Mouse (Mus musculus): ENCODE results near the gene Exoc7. TPM values are rescaled to one million over a fixed set of nuclear protein-coding genes. Genes with fewer than 3 reads are reported as not detected.

Gene Exoc7
- polyA plus RNA-seq, 1 experiment from 2014 or later = 79.2 TPM

DNA sequence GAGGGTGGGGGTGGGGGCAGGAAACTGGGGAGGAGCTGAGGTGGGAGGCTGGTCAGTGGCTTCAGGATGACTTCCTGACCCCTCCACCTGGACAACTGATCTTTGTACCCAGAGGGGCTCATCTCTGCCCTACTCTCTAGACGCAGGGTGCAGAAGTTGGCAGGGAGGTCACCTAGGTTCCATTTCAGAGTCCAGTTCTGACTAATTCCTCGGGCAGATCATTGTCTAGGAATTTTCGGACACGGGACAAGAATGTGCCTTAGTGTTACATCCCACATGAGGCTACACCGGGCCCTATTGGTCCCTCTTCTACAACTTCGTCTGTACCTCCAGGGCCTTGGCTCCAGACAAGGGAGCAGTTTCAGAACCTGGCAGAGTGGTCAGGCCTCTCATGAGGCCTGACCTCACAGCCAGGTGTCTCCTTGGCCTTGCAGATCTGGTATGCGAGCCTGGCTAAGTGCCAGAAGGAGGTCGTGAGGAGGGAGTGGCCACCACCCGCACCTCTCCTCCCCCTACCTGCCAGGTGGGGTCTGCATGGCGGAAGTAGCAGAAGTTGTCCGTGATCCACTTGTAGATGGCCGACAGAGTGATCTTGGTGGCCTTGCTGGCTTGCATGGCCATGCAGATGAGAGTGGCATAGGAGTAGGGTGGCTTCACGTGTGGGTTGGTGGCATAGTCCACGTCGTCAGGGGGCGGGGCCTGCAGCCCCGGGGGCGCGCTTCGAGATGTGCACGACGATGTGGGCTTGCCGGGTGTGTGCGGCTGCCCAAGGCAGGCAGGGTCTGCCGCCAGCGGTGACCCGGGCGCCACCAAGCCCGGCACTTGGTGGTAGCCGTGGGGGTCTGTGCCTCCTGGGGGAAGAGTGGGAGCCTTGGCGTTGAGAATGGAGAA lies 26.7 kb upstream of the Exoc7 start:
- H3K27ac ChIP-seq = peak overlapping the region; percentile 90
- H3K27me3 ChIP-seq (ENCODE audit: insufficient read depth, poor library complexity, severe bottlenecking) = peaks cover 66% of the 10 kb centered on the region
- no peaks in the 10 kb centered on the region for H3K9me3 ChIP-seq
- peak overlapping the region; percentile 58 for H3K4me3 ChIP-seq
- H3K36me3 ChIP-seq = peaks cover 13% of the 10 kb centered on the region; the same call in 1 of the 2 replicates
- WGBS = 23% methylated on average over 31 of the region's 31 CpGs
- DNase-seq (ENCODE audit: low spot score) = no peak
- H3K4me1 ChIP-seq (replicated peaks) = peaks cover 96% of the 10 kb centered on the region

- Histone ChIP-seq H3K4me1 (replicated peaks) (peaks cover 94% of the 10 kb centered on the region), H3K27me3 (ENCODE audit: insufficient read depth, poor library complexity, severe bottlenecking) (peaks cover 62% of the 10 kb centered on the region), H3K4me3 (peak overlapping the region; percentile 58), H3K27ac (peak overlapping the region; percentile 90), H3K36me3 (peaks cover 8% of the 10 kb centered on the region; the same call in 1 of the 2 replicates), H3K9me3 (no peaks in the 10 kb centered on the region)
- 78% methylated on average over 3 of the region's 3 CpGs for WGBS
- no peak for DNase-seq (ENCODE audit: low spot score)
Measured at GRCm38 (mm10) chr11:116332983-116333270, 25.9 kb upstream of the Exoc7 start.

DNA sequence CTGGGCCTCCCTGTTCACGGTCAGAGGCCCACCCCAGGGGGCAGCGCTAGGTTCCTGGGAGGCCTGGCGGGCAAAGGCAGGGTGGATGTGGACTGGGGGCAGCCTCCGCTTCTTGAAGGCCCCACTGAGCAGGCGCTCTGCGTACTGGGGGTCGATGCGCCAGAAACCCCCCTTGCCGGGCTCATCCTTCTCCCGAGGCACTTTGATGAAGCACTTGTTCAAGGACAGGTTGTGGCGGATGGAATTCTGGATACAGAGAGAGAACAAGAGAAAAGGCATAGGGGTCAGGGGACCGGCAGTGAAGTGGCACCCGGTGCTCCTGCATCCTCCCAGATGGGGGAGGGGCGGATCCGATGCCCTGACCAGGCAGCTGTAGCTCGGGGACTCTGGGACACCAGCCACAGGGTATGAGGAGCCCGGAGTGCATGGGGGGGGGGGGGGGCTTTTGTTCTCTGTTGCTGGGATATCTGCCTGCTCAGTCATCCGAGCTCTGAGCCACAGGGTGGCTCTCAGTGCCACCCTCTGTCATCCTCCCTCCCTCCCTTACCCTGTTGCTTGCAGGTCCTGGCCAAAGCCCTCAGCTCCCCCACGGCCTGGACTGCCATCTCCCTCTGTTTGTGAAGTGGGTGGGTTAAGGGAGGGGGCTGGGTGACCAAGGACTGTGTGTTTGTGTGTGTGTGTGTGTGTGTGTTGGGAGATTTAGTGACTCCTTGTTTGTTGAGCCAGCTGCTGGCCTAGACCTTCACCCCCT lies 25.4 kb upstream of the Exoc7 start:
- Histone ChIP-seq H3K27ac (peak overlapping the region; percentile 90), H3K9me3 (no peaks in the 10 kb centered on the region), H3K4me3 (peak overlapping the region; percentile 58), H3K27me3 (ENCODE audit: insufficient read depth, poor library complexity, severe bottlenecking) (peaks cover 58% of the 10 kb centered on the region), H3K4me1 (replicated peaks) (peaks cover 91% of the 10 kb centered on the region), H3K36me3 (peaks cover 5% of the 10 kb centered on the region; the same call in 1 of the 2 replicates)
- WGBS = 20% methylated on average over 19 of the region's 19 CpGs
- DNase-seq (ENCODE audit: low spot score) = peak; percentile 80

GRCm38 (mm10) chr11:116330211-116330518 lies 23.1 kb upstream of the Exoc7 start:
- H3K36me3 ChIP-seq = peaks cover 5% of the 10 kb centered on the region; the same call in 1 of the 2 replicates
- H3K27me3 ChIP-seq (ENCODE audit: insufficient read depth, poor library complexity, severe bottlenecking) = peaks cover 42% of the 10 kb centered on the region
- DNase-seq (ENCODE audit: low spot score) = no peak
- WGBS = 54% methylated on average over 7 of the region's 7 CpGs
- peaks cover 82% of the 10 kb centered on the region for H3K4me1 ChIP-seq (replicated peaks)
- no peak overlapping the region for H3K4me3 ChIP-seq
- H3K27ac ChIP-seq = peak overlapping the region; percentile 90
- no peaks in the 10 kb centered on the region for H3K9me3 ChIP-seq

- peak overlapping the region; percentile 90 for H3K27ac ChIP-seq
- peak; percentile 38 for DNase-seq (ENCODE audit: low spot score)
- peaks cover 76% of the 10 kb centered on the region for H3K4me1 ChIP-seq (replicated peaks)
- H3K4me3 ChIP-seq = no peak overlapping the region
- peaks cover 5% of the 10 kb centered on the region; the same call in 1 of the 2 replicates for H3K36me3 ChIP-seq
- H3K27me3 ChIP-seq (ENCODE audit: insufficient read depth, poor library complexity, severe bottlenecking) = peaks cover 36% of the 10 kb centered on the region
- H3K9me3 ChIP-seq = no peaks in the 10 kb centered on the region
- 47% methylated on average over 18 of the region's 18 CpGs for WGBS
Measured at GRCm38 (mm10) chr11:116329314-116330210, 22.5 kb upstream of the Exoc7 start.

DNA sequence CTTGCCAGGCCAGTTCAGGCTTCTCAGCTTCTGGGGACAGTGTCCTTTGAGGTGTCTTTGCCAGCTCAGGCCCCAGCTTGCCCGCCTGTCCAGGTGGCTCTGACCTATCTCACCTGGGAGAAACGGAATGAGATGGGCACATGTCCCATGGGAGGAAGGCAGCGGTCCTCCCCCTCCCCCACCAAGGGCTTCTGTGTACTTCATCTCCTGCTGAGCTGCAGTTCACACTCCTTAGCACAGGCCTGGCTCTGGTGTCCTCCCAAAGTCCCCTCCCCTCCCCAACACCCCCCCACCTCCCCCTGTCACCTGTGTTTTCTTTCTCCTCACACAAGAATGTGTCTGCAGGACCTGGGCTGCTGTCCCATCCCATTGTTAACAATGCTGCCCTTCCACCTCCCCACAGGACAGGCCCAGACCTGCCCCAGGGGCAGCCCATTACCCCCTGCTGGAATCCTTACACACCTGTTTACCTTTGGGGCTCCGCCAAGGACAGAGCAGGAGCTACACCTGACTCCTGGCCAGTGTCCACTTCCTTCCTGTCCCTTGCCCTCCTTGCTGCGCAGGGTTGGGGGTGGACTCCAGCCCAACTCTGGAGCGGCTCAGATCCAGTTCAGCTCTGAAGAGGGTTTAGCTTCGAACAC lies 20.1 kb upstream of the Exoc7 start:
- Histone ChIP-seq H3K9me3 (no peaks in the 10 kb centered on the region), H3K27me3 (ENCODE audit: insufficient read depth, poor library complexity, severe bottlenecking) (peaks cover 19% of the 10 kb centered on the region; the same call in 1 of the 2 replicates), H3K4me3 (no peak overlapping the region), H3K36me3 (peaks cover 2% of the 10 kb centered on the region; the same call in 1 of the 2 replicates), H3K27ac (peak overlapping the region; percentile 46), H3K4me1 (replicated peaks) (peaks cover 51% of the 10 kb centered on the region)
- DNase-seq (ENCODE audit: low spot score) = no peak
- 64% methylated on average over 7 of the region's 7 CpGs for WGBS

- no peaks in the 10 kb centered on the region for H3K9me3 ChIP-seq
- WGBS = 2% methylated on average over 41 of the region's 41 CpGs
Measured at GRCm38 (mm10) chr11:116318719-116319659, 12.0 kb upstream of the Exoc7 start.

DNA sequence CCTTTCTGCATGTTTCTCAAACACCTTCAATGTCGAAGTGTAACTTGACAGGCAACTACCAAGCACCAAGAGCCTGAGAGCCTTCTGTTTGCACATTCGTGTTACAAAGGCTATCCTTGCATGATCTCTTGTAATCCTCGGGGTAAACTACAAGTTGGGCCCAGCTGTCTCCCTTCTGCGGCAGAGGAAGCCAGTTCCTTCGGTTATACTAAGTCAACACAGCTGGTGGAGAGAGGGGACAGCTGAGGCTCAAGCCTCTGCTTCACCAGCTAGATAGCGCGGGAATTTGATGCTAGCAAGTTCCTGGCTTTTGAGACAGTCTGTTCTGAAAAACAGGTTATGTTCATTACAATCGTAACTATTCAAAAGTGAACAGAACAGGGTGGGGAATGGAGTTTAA lies 5.3 kb upstream of the Exoc7 start:
- 68% methylated on average over 8 of the region's 8 CpGs for WGBS
- Histone ChIP-seq H3K9me3 (no peaks in the 10 kb centered on the region), H3K27ac (no peak overlapping the region)

More at GRCm38 (mm10) chr11:116318719-116319659, 12.0 kb upstream of the Exoc7 start:
- Histone ChIP-seq H3K4me1 (replicated peaks) (peaks cover 23% of the 10 kb centered on the region), H3K4me3 (peak overlapping the region; percentile 58), H3K27ac (peak overlapping the region; percentile 88), H3K36me3 (no peaks in the 10 kb centered on the region), H3K27me3 (ENCODE audit: insufficient read depth, poor library complexity, severe bottlenecking) (peaks cover 33% of the 10 kb centered on the region)
- DNase-seq (ENCODE audit: low spot score) = peak; percentile 86

GRCm38 (mm10) chr11:116311169-116311568 lies 4.1 kb upstream of the Exoc7 start:
- H3K9me3 ChIP-seq = no peaks in the 10 kb centered on the region
- no peak overlapping the region for H3K27ac ChIP-seq
- no peak for DNase-seq (ENCODE audit: low spot score)
- 66% methylated on average over 8 of the region's 8 CpGs for WGBS
- no peaks in the 10 kb centered on the region for H3K36me3 ChIP-seq
- peaks cover 16% of the 10 kb centered on the region; the same call in 1 of the 2 replicates for H3K27me3 ChIP-seq (ENCODE audit: insufficient read depth, poor library complexity, severe bottlenecking)
- H3K4me3 ChIP-seq = no peak overlapping the region
- peaks cover 18% of the 10 kb centered on the region for H3K4me1 ChIP-seq (replicated peaks)

More for the DNA sequence above, 5.3 kb upstream of the Exoc7 start:
- no peak for DNase-seq (ENCODE audit: low spot score)
- Histone ChIP-seq H3K36me3 (no peaks in the 10 kb centered on the region), H3K4me1 (replicated peaks) (peaks cover 11% of the 10 kb centered on the region), H3K27me3 (ENCODE audit: insufficient read depth, poor library complexity, severe bottlenecking) (peaks cover 21% of the 10 kb centered on the region), H3K4me3 (no peak overlapping the region)

DNA sequence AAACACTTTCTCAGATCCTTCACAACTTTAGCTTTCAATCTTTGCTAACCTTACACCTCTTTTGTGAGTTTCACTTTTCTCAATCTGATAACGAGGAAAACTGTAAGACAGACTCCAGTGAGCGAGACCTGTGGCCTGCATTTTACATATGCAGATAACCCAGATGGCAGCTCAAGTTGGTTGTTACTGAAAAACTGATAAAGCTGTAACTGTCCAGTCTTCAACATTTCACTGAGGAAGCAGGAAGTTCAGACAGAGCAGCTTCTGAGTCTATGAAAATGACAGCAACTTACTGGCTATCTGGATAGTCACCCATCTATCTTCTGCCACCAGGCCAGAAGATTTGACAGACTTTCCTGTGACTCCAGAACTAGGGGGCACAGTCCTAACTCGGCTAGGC lies 2.6 kb upstream of the Exoc7 start:
- Histone ChIP-seq H3K4me1 (replicated peaks) (peaks cover 15% of the 10 kb centered on the region), H3K9me3 (peaks cover 3% of the 10 kb centered on the region; the same call in 1 of the 2 replicates), H3K27me3 (ENCODE audit: insufficient read depth, poor library complexity, severe bottlenecking) (peaks cover 16% of the 10 kb centered on the region; the same call in 1 of the 2 replicates), H3K36me3 (peaks cover 8% of the 10 kb centered on the region), H3K27ac (no peak overlapping the region), H3K4me3 (no peak overlapping the region)
- WGBS = 83% methylated on average over 3 of the region's 3 CpGs
- DNase-seq (ENCODE audit: low spot score) = no peak
